Mouse (Mus musculus): ENCODE data around the gene Zbtb16. TPM values are rescaled to one million over a fixed set of nuclear protein-coding genes. Genes with fewer than 3 reads are reported as not detected.

Zbtb16 gene
- polyA plus RNA-seq, 1 experiment from 2014 or later = 1.00 TPM

DNA sequence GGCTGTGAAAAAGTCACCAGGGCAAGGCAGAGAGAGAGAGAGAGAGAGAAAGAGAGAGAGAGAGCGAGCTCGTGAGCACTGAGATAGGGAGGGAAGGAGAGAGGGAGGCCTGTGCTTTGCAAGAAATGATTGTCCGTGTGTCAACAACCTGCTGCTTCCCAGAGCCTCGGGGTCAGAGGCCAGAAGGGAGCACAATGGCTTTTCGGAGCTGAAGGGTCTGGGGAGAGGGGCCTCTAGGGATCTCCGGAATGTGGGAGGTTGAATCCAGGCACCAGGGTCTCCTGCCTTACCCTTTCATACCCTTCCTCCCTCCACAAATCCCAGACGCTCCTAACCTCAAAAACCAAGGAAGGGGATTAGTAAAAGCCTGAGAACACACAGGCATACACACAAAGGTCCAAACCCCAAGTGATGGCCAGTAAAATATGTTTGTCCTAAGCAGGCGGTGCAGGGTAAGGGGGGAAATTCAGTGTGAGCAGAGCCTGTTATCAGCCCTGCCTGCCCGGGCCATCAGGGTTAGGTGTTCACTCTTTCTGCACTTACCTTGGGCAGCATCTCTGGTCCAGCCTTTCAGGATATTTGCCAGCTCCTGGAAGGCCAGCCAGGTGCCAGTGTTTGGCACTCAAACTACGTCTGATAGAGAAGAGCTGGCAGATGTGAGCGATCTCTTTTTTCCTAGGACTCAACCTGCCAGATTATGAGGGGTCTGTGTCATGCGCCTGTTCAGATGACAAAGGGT is 139.1 kb downstream of the Zbtb16 start:
- H3K36me3 ChIP-seq = no peaks in the 10 kb centered on the region
- no peak overlapping the region for H3K4me2 ChIP-seq
- WGBS = 41% methylated on average over 11 of the region's 12 CpGs
- H3K9me3 ChIP-seq (replicated peaks) = no peaks in the 10 kb centered on the region
- H3K27me3 ChIP-seq (replicated peaks) = peaks cover 4% of the 10 kb centered on the region; the same call in 1 of the 2 replicates
- H3K27ac ChIP-seq (ENCODE audit: poor library complexity, severe bottlenecking) = no peak overlapping the region
- 0 out of 2 replicates have a peak overlapping the region, but pooled peaks have one; percentile 0 for H3K9ac ChIP-seq
- ATAC-seq (ENCODE audit: insufficient number of reproducible peaks, low FRiP score) = no peak
- H3K4me1 ChIP-seq (replicated peaks) = peaks cover 30% of the 10 kb centered on the region
- H3K4me3 ChIP-seq = no peak overlapping the region

DNA sequence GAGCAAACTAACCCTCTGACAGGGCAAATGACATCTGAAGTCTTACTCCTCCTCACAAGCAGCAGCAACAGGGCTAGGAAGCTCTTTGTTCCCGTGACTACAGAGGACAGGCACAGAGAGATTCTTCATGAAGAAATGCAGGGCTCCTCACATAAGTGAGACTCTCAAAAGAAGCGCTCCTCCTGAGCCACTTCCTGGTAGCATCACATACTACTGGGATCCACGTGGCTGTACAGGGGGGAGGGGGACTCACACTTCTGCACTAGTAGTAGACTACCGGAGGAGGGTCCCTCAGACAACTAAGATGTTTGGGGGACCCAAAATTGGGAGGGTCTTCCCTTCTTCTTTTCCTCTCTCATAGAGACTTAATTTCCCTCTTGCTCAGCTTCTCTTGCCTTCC is 139.7 kb downstream of the Zbtb16 start:
- H3K27ac ChIP-seq (ENCODE audit: poor library complexity, severe bottlenecking) = no peak overlapping the region
- H3K9ac ChIP-seq = 0 out of 2 replicates have a peak overlapping the region, but pooled peaks have one; percentile 9
- H3K27me3 ChIP-seq (replicated peaks) = peaks cover 4% of the 10 kb centered on the region; the same call in 1 of the 2 replicates
- peaks cover 28% of the 10 kb centered on the region for H3K4me1 ChIP-seq (replicated peaks)
- no peaks in the 10 kb centered on the region for H3K36me3 ChIP-seq
- H3K4me2 ChIP-seq = no peak overlapping the region
- no peak for ATAC-seq (ENCODE audit: insufficient number of reproducible peaks, low FRiP score)
- H3K9me3 ChIP-seq (replicated peaks) = no peaks in the 10 kb centered on the region
- 42% methylated on average over 4 of the region's 4 CpGs for WGBS
- H3K4me3 ChIP-seq = no peak overlapping the region

DNA sequence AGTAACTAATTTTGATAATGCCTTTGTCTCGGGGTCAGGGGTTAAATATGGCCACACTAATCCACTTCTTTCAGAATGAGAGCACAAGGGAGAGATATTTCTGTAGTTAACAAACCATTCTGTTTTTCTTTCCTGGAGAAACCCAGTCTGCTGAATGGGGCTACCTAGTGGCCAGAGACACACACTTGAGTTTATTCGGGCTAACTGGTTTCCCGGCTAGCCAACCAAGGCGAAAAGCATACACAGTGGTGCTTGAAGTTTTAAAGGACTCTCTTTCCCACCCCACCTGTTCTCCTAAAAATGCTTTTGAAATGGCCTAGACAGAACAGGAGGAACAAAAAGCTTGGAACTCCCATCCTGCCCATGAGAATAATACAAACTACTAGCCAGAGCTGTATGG is 140.2 kb downstream of the Zbtb16 start:
- H3K36me3 ChIP-seq = no peaks in the 10 kb centered on the region
- ATAC-seq (ENCODE audit: insufficient number of reproducible peaks, low FRiP score) = no peak
- 71% methylated on average over 4 of the region's 4 CpGs for WGBS
- H3K4me3 ChIP-seq = no peak overlapping the region
- H3K27me3 ChIP-seq (replicated peaks) = peaks cover 4% of the 10 kb centered on the region; the same call in 1 of the 2 replicates
- H3K4me1 ChIP-seq (replicated peaks) = peaks cover 24% of the 10 kb centered on the region
- H3K9ac ChIP-seq = no peak overlapping the region
- no peak overlapping the region for H3K4me2 ChIP-seq
- H3K9me3 ChIP-seq (replicated peaks) = no peaks in the 10 kb centered on the region
- no peak overlapping the region for H3K27ac ChIP-seq (ENCODE audit: poor library complexity, severe bottlenecking)

DNA sequence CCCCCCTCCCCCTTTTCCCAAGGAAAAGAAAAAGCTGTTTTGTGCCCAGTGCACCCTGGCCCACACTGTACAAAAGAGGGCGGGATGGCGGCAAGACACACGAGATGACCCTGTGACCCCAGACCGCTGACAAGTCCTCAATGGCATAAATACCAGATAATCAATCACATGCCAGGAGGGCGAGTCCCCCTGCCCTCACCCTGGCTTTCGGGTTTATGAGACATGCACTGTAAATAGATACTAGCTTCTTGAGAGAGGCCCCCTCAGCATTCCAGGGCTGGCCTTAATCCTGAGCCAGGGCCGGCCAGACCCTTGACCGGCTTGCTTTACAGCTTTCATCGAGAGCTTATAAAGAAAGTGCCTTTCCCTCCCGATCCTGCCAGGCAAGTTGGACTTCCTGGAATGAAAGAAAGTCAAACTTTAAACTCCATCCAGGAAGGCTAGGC is 141.4 kb downstream of the Zbtb16 start:
- Histone ChIP-seq H3K4me3 (no peak overlapping the region), H3K4me1 (replicated peaks) (peaks cover 24% of the 10 kb centered on the region), H3K9me3 (replicated peaks) (no peaks in the 10 kb centered on the region), H3K4me2 (0 out of 2 replicates have a peak overlapping the region, but pooled peaks have one; percentile 15), H3K27me3 (replicated peaks) (peaks cover 4% of the 10 kb centered on the region; the same call in 1 of the 2 replicates), H3K9ac (no peak overlapping the region), H3K36me3 (no peaks in the 10 kb centered on the region), H3K27ac (ENCODE audit: poor library complexity, severe bottlenecking) (no peak overlapping the region)
- ATAC-seq (ENCODE audit: insufficient number of reproducible peaks, low FRiP score) = no peak
- 12% methylated on average over 10 of the region's 10 CpGs for WGBS

DNA sequence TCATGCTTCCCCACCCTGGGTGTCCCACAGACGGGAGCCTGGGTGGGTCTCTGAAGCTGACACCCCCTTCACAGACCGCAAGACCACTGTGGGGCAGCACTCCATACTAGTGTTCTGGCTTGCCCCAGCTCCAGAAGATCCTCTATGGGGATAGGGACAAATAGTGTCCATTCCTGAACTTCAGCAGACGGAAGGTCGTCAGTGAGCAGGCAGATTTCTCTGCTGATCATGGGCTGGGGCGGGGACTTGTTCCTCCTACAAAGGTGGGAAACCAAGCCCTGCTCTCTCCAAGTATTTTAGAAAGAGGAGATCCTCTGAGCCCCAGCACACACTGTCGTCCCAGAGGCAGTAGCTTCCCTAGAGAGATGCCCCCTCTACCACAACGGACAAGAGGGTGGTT is 142.3 kb downstream of the Zbtb16 start:
- Histone ChIP-seq H3K4me2 (no peak overlapping the region), H3K9me3 (replicated peaks) (no peaks in the 10 kb centered on the region), H3K27ac (ENCODE audit: poor library complexity, severe bottlenecking) (no peak overlapping the region), H3K9ac (no peak overlapping the region), H3K4me1 (replicated peaks) (peaks cover 32% of the 10 kb centered on the region), H3K27me3 (replicated peaks) (no peaks in the 10 kb centered on the region), H3K36me3 (no peaks in the 10 kb centered on the region), H3K4me3 (no peak overlapping the region)
- 68% methylated on average over 7 of the region's 7 CpGs for WGBS
- ATAC-seq (ENCODE audit: insufficient number of reproducible peaks, low FRiP score) = no peak

DNA sequence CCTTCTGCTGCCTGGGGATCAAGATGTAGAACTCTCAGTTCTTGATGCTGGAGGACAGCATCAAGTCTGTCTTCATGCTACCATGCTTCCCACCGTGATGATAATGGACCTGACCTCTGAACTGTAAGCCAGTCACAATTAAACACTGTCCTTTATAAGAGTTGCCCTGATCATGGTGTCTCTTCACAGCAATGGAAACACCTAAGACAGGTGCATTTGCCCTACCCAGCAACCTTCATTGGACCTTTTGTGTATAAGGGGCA is 146.4 kb downstream of the Zbtb16 start:
- Histone ChIP-seq H3K9ac (no peak overlapping the region), H3K4me1 (replicated peaks) (peaks cover 14% of the 10 kb centered on the region), H3K36me3 (no peaks in the 10 kb centered on the region), H3K9me3 (replicated peaks) (no peaks in the 10 kb centered on the region), H3K27me3 (replicated peaks) (no peaks in the 10 kb centered on the region), H3K4me2 (no peak overlapping the region), H3K4me3 (no peak overlapping the region), H3K27ac (ENCODE audit: poor library complexity, severe bottlenecking) (no peak overlapping the region)
- no peak for ATAC-seq (ENCODE audit: insufficient number of reproducible peaks, low FRiP score)
- 83% methylated on average over 1 of the region's 1 CpGs for WGBS

DNA sequence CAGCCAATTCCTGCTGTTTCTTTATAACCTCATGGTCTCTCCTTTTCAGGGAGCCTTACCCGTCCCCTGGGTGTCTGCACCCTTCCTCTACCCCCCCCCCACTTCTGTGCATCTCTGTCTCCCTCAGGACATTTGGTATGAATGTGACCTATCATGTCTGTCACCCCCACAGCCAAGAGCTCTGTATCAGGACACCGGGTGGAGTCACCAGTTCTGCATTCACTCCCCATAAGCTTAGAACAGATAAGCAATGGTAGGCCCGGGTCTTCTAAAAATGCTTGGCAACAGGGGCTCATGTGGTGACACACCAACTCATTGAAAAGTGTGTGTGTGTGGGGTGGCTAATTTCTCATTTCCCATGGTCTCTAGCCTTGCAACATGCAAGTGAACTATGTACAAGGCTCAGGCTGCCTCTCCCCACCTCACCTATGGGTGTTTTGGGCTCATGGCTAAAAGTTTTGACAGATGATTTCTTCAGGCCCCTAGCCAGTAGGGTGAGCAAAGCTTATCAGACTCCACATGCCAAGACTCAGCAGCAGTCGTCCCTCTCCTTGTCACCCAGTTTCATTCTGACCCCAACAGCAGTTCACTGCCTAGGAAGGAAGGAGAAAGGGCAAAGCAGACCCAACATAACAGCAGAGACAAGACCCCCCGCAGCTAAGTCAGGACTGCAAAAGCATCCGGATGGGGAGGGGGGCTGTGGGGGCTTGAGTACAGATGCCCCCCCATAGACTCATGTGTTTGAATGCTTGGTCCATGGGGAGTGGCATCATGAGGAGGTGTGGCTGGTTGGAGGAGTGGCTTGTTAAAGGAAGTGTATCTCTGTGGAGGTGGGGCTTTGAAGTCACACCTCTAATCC is 146.9 kb downstream of the Zbtb16 start:
- Histone ChIP-seq H3K36me3 (no peaks in the 10 kb centered on the region), H3K4me1 (replicated peaks) (peaks cover 12% of the 10 kb centered on the region), H3K9ac (no peak overlapping the region), H3K9me3 (replicated peaks) (no peaks in the 10 kb centered on the region), H3K27me3 (replicated peaks) (peaks cover 4% of the 10 kb centered on the region; the same call in 1 of the 2 replicates), H3K4me2 (no peak overlapping the region), H3K4me3 (no peak overlapping the region), H3K27ac (ENCODE audit: poor library complexity, severe bottlenecking) (no peak overlapping the region)
- peak; percentile 23 for ATAC-seq (ENCODE audit: insufficient number of reproducible peaks, low FRiP score)
- 44% methylated on average over 6 of the region's 6 CpGs for WGBS

DNA sequence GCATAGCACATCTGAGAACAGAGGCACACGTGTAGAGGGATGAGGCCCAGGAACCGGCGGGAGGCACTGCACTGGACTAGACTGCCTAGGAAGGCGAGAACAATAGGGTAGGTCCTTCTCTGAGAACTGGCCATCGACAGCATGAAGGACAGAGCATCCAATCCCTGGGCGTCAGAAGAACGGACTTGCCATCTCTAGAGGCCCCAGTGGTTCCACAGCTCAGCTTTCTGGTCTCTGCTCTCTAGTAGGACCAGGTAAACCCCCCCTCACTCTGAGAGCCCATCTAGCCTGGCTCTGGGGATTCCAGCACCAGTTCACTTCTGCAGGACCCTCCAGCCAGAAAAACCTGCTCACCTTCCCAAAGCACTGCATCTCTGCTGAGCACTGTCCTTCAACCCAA is 148.1 kb downstream of the Zbtb16 start:
- Histone ChIP-seq H3K4me3 (no peak overlapping the region), H3K27ac (ENCODE audit: poor library complexity, severe bottlenecking) (no peak overlapping the region), H3K9me3 (replicated peaks) (no peaks in the 10 kb centered on the region), H3K36me3 (no peaks in the 10 kb centered on the region), H3K9ac (no peak overlapping the region), H3K4me1 (replicated peaks) (peaks cover 12% of the 10 kb centered on the region), H3K27me3 (replicated peaks) (peaks cover 6% of the 10 kb centered on the region; the same call in 1 of the 2 replicates), H3K4me2 (no peak overlapping the region)
- no peak for ATAC-seq (ENCODE audit: insufficient number of reproducible peaks, low FRiP score)
- WGBS = 66% methylated on average over 7 of the region's 7 CpGs

DNA sequence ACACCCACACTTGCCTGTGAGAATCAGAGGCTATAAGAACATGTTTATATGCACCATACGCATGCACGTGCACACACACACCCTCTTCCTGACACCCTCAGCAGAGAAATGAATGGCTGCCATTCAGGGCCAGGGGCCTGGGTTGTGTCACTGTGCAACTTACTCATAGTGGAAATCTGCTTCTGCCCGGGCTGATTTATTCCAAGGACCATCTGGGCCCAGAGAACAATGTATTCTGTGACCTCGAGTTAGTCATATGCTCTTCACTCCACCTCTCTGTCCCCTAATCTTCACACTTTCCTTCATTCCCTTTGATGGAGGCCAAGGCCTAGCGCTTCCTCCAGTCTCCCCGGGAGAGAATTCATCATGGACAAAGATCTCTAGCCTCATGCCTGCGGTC is 150.3 kb downstream of the Zbtb16 start:
- Histone ChIP-seq H3K9me3 (replicated peaks) (no peaks in the 10 kb centered on the region), H3K9ac (no peak overlapping the region), H3K36me3 (no peaks in the 10 kb centered on the region), H3K4me2 (no peak overlapping the region), H3K27me3 (replicated peaks) (peaks cover 6% of the 10 kb centered on the region; the same call in 1 of the 2 replicates), H3K4me3 (no peak overlapping the region), H3K27ac (ENCODE audit: poor library complexity, severe bottlenecking) (no peak overlapping the region), H3K4me1 (replicated peaks) (peaks cover 12% of the 10 kb centered on the region)
- WGBS = 58% methylated on average over 7 of the region's 7 CpGs
- ATAC-seq (ENCODE audit: insufficient number of reproducible peaks, low FRiP score) = no peak

DNA sequence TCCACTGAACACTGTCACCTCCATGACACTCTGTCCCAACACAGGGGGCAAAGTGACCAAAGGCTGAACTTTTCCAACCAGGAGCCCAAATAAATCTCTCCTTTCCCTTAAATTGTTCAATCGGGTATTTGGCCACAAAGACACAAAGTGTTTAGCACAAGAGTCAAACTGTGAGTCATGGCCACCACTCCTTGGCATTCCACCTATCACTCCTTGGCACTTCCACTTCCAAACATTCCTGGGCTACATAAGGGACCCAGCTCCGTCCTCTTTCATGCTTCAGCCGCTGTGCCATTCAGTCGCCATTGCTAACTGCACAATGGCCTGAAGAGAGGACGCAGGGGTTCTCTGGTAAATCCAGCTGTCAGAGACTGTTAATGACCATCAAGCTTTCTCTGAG is 151.9 kb downstream of the Zbtb16 start:
- H3K9me3 ChIP-seq (replicated peaks) = no peaks in the 10 kb centered on the region
- H3K27me3 ChIP-seq (replicated peaks) = peaks cover 6% of the 10 kb centered on the region; the same call in 1 of the 2 replicates
- H3K4me3 ChIP-seq = no peak overlapping the region
- no peaks in the 10 kb centered on the region for H3K36me3 ChIP-seq
- H3K9ac ChIP-seq = no peak overlapping the region
- WGBS = 90% methylated on average over 5 of the region's 5 CpGs
- H3K4me2 ChIP-seq = no peak overlapping the region
- ATAC-seq (ENCODE audit: insufficient number of reproducible peaks, low FRiP score) = no peak
- H3K4me1 ChIP-seq (replicated peaks) = peaks cover 11% of the 10 kb centered on the region
- no peak overlapping the region for H3K27ac ChIP-seq (ENCODE audit: poor library complexity, severe bottlenecking)

DNA sequence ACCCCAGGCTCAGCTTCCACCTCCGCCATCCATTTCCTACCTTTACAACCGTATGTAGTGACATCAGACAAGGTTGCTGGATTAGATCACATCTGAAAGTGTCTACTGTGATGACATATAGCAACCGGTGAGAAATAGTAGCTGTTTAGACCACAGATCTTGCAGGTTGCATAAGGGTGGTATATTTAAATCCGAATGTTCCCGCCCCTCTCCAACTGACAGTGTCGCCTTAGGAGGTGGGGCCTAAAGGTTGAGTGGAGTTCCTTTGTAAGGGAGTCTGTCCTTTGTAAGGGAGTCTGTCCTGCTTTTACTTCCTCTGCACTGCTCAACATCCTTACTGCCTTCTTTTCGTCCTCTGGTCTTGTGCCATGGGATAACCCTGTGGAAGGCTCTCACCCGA is 154.8 kb downstream of the Zbtb16 start:
- WGBS = 80% methylated on average over 8 of the region's 8 CpGs
- no peak overlapping the region for H3K4me3 ChIP-seq

More for the DNA sequence above, 154.8 kb downstream of the Zbtb16 start:
- H3K9ac ChIP-seq = no peak overlapping the region
- H3K27ac ChIP-seq (ENCODE audit: poor library complexity, severe bottlenecking) = no peak overlapping the region
- H3K36me3 ChIP-seq = no peaks in the 10 kb centered on the region
- no peak overlapping the region for H3K4me2 ChIP-seq
- H3K27me3 ChIP-seq (replicated peaks) = peaks cover 6% of the 10 kb centered on the region; the same call in 1 of the 2 replicates
- ATAC-seq (ENCODE audit: insufficient number of reproducible peaks, low FRiP score) = no peak
- no peaks in the 10 kb centered on the region for H3K9me3 ChIP-seq (replicated peaks)
- peaks cover 8% of the 10 kb centered on the region for H3K4me1 ChIP-seq (replicated peaks)

Data from heart, embryonic 12.5 days (tissue).